Mouse (Mus musculus): ENCODE data around the gene Olfr358.

Olfr358 gene

GRCm38 (mm10) chr2:37009235-37009634 lies at the start of gene Olfr358:
TSS of gene Olfr358 (minus strand) at chr2:37009335.
- in situ Hi-C loops (cut with MboI, MseI) = no loop called here

- in situ Hi-C loops (cut with MboI, MseI) = no loop called here
Measured at GRCm38 (mm10) chr2:36997030-36997429, 12.1 kb downstream of the Olfr358 start.

GRCm38 (mm10) chr2:36993527-36993926 lies 15.6 kb downstream of the Olfr358 start, which contains the start of gene Olfr357:
TSS of gene Olfr357 (plus strand) at chr2:36993827.
- in situ Hi-C loops (cut with MboI, MseI) = no loop called here
